Mouse (Mus musculus): ENCODE data around the gene Gm10577. TPM values are rescaled to one million over a fixed set of nuclear protein-coding genes. Genes with fewer than 3 reads are reported as not detected.
A peak's percentile ranks its signal among the peaks of the same experiment; 100 is the strongest.

Gene Gm10577
- total RNA-seq, 2 experiments from 2014 or later: not detected

GRCm38 (mm10) chr4:100998145-100998544 is 22.4 kb downstream of the Gm10577 start:
- intact Hi-C loops (cut with DNase I): loop anchor here (2.0 kb wide), 2 partner anchors 73 to 149 kb away; no protein-coding TSS in a partner anchor
- DNase-seq (ENCODE audit: low spot score in 2 of 2): peak; percentile 41 to 48

GRCm38 (mm10) chr4:100996060-100996651 is 24.3 kb downstream of the Gm10577 start:
- intact Hi-C loops (cut with DNase I): no loop called here
- DNase-seq (ENCODE audit: low spot score in 2 of 2): no peak

GRCm38 (mm10) chr4:100995617-100996016 is 24.9 kb downstream of the Gm10577 start:
- intact Hi-C loops (cut with DNase I): no loop called here
- DNase-seq (ENCODE audit: low spot score in 2 of 2): no peak

GRCm38 (mm10) chr4:100994442-100995255 is 25.8 kb downstream of the Gm10577 start:
- intact Hi-C loops (cut with DNase I): loop anchor here (5.0 kb wide), 1 partner anchor 217 kb away; the partner anchor contains the start of gene Cachd1
- DNase-seq (ENCODE audit: low spot score in 2 of 2): no peak

GRCm38 (mm10) chr4:100992086-100992485 is 28.4 kb downstream of the Gm10577 start:
- intact Hi-C loops (cut with DNase I): loop anchor here (5.0 kb wide), 1 partner anchor 215 kb away; the partner anchor contains the start of gene Cachd1
- no peak for DNase-seq (ENCODE audit: low spot score in 2 of 2)

- intact Hi-C loops (cut with DNase I): loop anchor here (5.0 kb wide), 1 partner anchor 214 kb away; the partner anchor contains the start of gene Cachd1
- no peak for DNase-seq (ENCODE audit: low spot score in 2 of 2)
These were observed 29.5 kb downstream of the Gm10577 start for GRCm38 (mm10) chr4:100990996-100991395.

GRCm38 (mm10) chr4:100988231-100988799 is 32.2 kb downstream of the Gm10577 start:
- intact Hi-C loops (cut with DNase I): loop anchor here (5.0 kb wide), 2 partner anchors 261 to 401 kb away; no protein-coding TSS in a partner anchor
- no peak for DNase-seq (ENCODE audit: low spot score in 2 of 2)

- DNase-seq (ENCODE audit: low spot score in 2 of 2): no peak
- intact Hi-C loops (cut with DNase I): loop anchor here (5.0 kb wide), 2 partner anchors 260 to 400 kb away; no protein-coding TSS in a partner anchor
These were observed 33.3 kb downstream of the Gm10577 start for GRCm38 (mm10) chr4:100987187-100987586.

GRCm38 (mm10) chr4:100977522-100977921 is 43.0 kb downstream of the Gm10577 start:
- intact Hi-C loops (cut with DNase I): no loop called here
- no peak for DNase-seq (ENCODE audit: low spot score in 2 of 2)

GRCm38 (mm10) chr4:100974455-100975035 is 46.0 kb downstream of the Gm10577 start:
- intact Hi-C loops (cut with DNase I): no loop called here
- no peak for DNase-seq (ENCODE audit: low spot score in 2 of 2)

GRCm38 (mm10) chr4:100973641-100974454 is 46.6 kb downstream of the Gm10577 start:
- intact Hi-C loops (cut with DNase I): no loop called here

More at GRCm38 (mm10) chr4:100973641-100974454, 46.6 kb downstream of the Gm10577 start:
- DNase-seq (ENCODE audit: low spot score in 2 of 2): no peak

Other genes starting within 250 kb of the Gm10577 start
- 10 to 100 TPM; 13.6 to 16.9 TPM for gene Cachd1, start 244.0 kb downstream of the Gm10577 start, total RNA-seq (2021)
- gene Raver2, start 48.3 kb upstream of the Gm10577 start, total RNA-seq (2021): 10 to 100 TPM; 16.7 to 21.5 TPM
- gene Jak1, start 244.6 kb upstream of the Gm10577 start, total RNA-seq (2021): 100 to 1,000 TPM; 122 to 126 TPM

Measured in left cerebral cortex, postnatal 36 days (tissue).